Mouse (Mus musculus): ENCODE data around the gene R3hdm4. TPM values are rescaled to one million over a fixed set of nuclear protein-coding genes. Genes with fewer than 3 reads are reported as not detected.

Gene R3hdm4
- polyA plus RNA-seq, 1 experiment from 2014 or later = 173 TPM

DNA sequence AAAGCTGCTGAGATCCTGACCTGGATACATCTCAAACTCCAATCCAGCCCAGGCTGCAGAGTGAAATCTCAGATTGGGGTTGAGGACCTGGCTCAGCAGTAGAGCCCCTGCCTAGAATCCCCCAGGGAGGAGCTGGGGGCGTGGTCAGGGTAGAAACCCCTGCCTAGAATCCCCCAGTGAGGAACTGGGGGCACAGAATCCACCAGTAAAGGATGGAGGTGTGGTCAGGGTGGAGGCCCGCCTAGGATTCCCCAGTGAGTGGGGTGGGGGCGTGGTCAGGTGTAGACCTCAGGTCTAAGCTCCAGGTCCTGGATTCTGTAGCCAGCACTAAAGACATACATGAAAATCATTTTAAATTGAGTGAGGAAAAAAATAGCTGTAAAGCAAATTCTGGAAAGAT is 48.1 kb downstream of the R3hdm4 start:
- peak overlapping the region; percentile 81 for H3K4me2 ChIP-seq (replicated peaks)
- peak; percentile 11; the same call in 1 of the 2 replicates for ATAC-seq (ENCODE audit: low FRiP score)
- peak overlapping the region; percentile 94 for H3K9ac ChIP-seq
- peak overlapping the region; percentile 96 for H3K27ac ChIP-seq
- H3K9me3 ChIP-seq (replicated peaks) = no peaks in the 10 kb centered on the region
- peaks cover 28% of the 10 kb centered on the region for H3K36me3 ChIP-seq
- peak overlapping the region; percentile 60 for H3K4me3 ChIP-seq
- H3K4me1 ChIP-seq = peaks cover 48% of the 10 kb centered on the region
- H3K27me3 ChIP-seq = no peaks in the 10 kb centered on the region
- WGBS = 44% methylated on average over 3 of the region's 3 CpGs

DNA sequence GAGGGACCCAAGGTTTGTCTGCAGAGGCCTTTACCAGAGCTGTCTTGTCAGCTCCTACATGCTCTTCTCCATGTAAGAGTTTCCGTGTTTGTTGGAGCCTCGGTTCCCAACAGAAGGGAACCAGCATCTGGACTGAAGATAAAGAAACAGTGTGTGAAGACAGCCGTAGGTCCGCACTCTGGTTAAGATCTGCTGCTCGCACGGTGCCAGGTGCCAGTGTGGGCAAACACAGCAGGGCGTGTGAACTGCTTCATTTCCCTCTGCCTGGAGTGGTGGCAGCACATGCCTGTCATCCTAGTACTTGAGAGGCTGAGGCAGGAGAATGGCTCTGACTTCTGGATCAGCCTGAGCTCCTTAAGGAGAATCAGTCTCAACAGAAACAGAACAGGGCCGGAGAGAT is 49.2 kb downstream of the R3hdm4 start:
- H3K4me1 ChIP-seq = peaks cover 56% of the 10 kb centered on the region
- no peaks in the 10 kb centered on the region for H3K9me3 ChIP-seq (replicated peaks)
- H3K9ac ChIP-seq = no peak overlapping the region; the same call in 1 of the 2 replicates
- 93% methylated on average over 8 of the region's 8 CpGs for WGBS
- no peak overlapping the region for H3K27ac ChIP-seq
- peak overlapping the region; percentile 60; the same call in 1 of the 2 replicates for H3K4me3 ChIP-seq
- no peak for ATAC-seq (ENCODE audit: low FRiP score)
- H3K27me3 ChIP-seq = no peaks in the 10 kb centered on the region
- H3K36me3 ChIP-seq = peaks cover 35% of the 10 kb centered on the region
- peak overlapping the region; percentile 81 for H3K4me2 ChIP-seq (replicated peaks)

DNA sequence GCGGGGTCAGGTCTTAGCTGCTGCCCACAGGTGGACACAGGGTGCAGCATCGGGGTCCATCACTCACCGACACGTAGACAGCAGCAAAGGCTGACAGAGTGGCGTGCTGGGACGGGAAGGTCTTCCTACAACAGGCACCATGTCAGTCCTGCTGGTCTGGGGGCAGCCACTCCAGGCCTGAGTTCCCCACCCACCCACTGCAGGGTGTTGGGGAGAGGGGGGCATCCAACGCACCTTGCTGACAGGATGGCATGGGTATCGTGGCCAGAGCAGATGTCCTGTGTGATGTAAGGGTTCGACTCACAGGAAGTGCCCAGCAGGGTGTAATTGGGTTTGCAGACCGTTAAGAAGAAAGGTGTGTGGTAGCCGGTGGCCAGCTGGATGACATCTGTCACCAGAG is 54.4 kb downstream of the R3hdm4 start:
- Histone ChIP-seq H3K9ac (no peak overlapping the region), H3K4me3 (no peak overlapping the region), H3K4me2 (replicated peaks) (no peak overlapping the region), H3K9me3 (replicated peaks) (no peaks in the 10 kb centered on the region), H3K36me3 (peaks cover 77% of the 10 kb centered on the region), H3K27ac (peak overlapping the region; percentile 18; the same call in 1 of the 2 replicates), H3K27me3 (no peaks in the 10 kb centered on the region), H3K4me1 (peaks cover 33% of the 10 kb centered on the region)
- ATAC-seq (ENCODE audit: low FRiP score) = no peak
- WGBS = 76% methylated on average over 11 of the region's 11 CpGs

DNA sequence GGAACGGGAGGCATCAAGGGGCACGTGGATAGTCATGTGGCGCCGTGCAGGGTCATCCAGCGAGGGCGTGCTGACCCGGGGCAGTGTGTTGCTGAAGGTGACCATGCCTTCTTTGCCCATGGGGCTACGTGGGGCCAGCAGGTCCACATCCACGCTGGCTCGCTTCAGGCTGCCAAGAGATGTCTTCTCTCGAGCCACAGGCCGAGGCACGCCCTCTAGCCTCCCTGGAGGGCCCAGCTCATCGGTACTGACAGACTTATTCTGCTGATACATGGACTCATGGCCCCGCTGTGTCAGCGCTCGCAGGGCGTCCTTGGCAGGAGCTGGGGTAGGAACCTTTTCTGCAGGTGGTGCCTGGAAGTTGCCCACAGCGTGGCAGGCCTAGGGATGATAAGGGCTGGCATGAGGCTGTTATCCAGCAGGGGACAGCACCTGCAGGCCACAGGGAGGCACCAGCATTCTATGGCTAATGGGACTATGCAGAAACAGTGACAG is 55.2 kb downstream of the R3hdm4 start:
- H3K4me3 ChIP-seq = no peak overlapping the region
- ATAC-seq (ENCODE audit: low FRiP score) = no peak
- no peak overlapping the region for H3K4me2 ChIP-seq (replicated peaks)
- no peak overlapping the region; the same call in 1 of the 2 replicates for H3K9ac ChIP-seq
- peak overlapping the region; percentile 57 for H3K27ac ChIP-seq
- peaks cover 77% of the 10 kb centered on the region for H3K36me3 ChIP-seq
- 71% methylated on average over 19 of the region's 19 CpGs for WGBS
- H3K27me3 ChIP-seq = no peaks in the 10 kb centered on the region
- H3K9me3 ChIP-seq (replicated peaks) = no peaks in the 10 kb centered on the region
- H3K4me1 ChIP-seq = peaks cover 27% of the 10 kb centered on the region

DNA sequence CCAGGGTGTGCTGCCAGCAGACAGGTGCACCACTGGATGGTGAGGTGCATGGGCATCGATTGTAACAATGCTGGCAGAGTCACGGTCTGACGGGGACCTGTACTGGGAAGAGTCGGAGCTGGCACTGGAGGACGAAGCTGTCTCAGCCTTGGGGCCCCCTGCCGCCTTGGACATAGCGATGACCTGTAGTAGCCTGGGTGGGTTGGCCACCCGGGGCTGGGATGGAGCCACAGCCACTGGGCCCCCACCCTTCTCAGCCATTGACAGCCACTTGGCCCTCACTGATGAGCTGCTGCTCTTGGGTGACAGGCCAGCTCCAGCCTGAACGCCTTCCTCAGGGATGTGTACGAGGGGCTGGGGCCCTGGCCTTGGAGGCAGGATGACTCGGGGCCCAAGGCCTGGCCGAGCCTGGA is 55.8 kb downstream of the R3hdm4 start:
- Histone ChIP-seq H3K27ac (peak overlapping the region; percentile 57), H3K4me2 (replicated peaks) (no peak overlapping the region), H3K4me1 (peaks cover 23% of the 10 kb centered on the region), H3K9me3 (replicated peaks) (no peaks in the 10 kb centered on the region), H3K9ac (0 out of 2 replicates have a peak overlapping the region, but pooled peaks have one; percentile 6), H3K27me3 (no peaks in the 10 kb centered on the region), H3K36me3 (peaks cover 80% of the 10 kb centered on the region), H3K4me3 (no peak overlapping the region)
- peak; percentile 20; the same call in 1 of the 2 replicates for ATAC-seq (ENCODE audit: low FRiP score)
- WGBS = 70% methylated on average over 12 of the region's 12 CpGs

DNA sequence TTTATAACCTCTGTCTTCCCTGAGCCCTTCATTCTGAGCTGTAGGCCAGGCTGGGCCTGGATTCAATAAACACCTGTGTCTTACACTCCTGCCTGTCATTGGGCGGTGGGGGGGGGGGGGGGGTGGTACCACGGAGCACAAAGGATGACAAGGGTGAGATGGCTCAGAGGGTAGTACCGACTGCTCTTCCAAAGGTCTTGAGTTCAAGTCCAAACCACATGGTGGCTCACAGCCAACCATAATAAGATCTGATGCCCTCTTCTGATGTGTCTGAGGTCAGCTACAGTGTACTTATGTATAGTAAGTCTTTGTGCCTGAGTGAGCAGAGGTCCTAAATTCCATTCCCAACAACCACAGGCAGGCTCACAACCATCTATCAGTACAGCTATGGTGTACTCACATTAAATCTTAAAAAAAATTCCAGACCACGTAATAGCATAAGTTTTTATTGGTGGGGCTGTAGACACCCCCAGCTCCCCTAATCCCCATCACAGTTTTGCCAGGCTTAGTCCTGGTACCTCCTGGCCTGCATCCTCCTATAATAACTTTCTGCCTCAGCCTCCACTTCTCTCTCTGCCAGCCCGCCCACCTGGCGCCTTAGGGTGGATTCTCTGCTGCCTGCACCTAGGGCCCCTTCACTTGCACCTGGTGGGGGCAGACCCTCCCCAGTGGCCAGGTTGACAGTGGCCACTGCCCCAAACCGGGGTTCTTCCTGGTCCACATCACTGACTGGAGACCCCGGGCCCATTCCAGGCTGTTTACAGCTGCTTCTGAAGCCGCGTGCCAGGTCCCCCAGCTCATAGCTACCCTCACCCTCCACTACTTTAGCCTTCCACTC is 56.4 kb downstream of the R3hdm4 start:
- Histone ChIP-seq H3K9ac (0 out of 2 replicates have a peak overlapping the region, but pooled peaks have one; percentile 6), H3K36me3 (peaks cover 81% of the 10 kb centered on the region), H3K4me3 (no peak overlapping the region), H3K4me1 (peaks cover 19% of the 10 kb centered on the region), H3K9me3 (replicated peaks) (no peaks in the 10 kb centered on the region), H3K4me2 (replicated peaks) (no peak overlapping the region), H3K27me3 (no peaks in the 10 kb centered on the region), H3K27ac (peak overlapping the region; percentile 57)
- ATAC-seq (ENCODE audit: low FRiP score) = peak; percentile 42
- WGBS = 61% methylated on average over 10 of the region's 10 CpGs

DNA sequence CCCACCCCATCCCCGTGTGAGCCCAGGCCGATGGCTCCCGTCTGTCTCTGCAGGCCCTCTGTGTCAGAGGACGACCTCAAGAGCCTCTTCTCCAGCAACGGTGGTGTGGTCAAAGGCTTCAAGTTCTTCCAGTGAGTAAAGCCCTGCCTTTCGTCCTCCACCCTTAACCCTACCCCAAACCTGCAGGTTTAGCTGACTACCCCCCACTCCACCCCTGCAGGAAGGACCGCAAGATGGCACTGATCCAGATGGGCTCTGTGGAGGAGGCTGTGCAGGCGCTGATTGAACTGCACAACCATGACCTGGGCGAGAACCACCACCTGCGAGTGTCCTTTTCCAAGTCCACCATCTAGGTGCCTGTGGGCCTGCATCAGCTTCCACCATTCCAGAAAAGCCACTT is 58.1 kb downstream of the R3hdm4 start:
- no peaks in the 10 kb centered on the region for H3K27me3 ChIP-seq
- H3K27ac ChIP-seq = 0 out of 2 replicates have a peak overlapping the region, but pooled peaks have one; percentile 4
- H3K4me2 ChIP-seq (replicated peaks) = no peak overlapping the region
- no peak for ATAC-seq (ENCODE audit: low FRiP score)
- 76% methylated on average over 10 of the region's 10 CpGs for WGBS
- H3K4me1 ChIP-seq = peaks cover 26% of the 10 kb centered on the region
- no peak overlapping the region for H3K4me3 ChIP-seq
- peaks cover 90% of the 10 kb centered on the region for H3K36me3 ChIP-seq
- H3K9ac ChIP-seq = no peak overlapping the region
- H3K9me3 ChIP-seq (replicated peaks) = no peaks in the 10 kb centered on the region

DNA sequence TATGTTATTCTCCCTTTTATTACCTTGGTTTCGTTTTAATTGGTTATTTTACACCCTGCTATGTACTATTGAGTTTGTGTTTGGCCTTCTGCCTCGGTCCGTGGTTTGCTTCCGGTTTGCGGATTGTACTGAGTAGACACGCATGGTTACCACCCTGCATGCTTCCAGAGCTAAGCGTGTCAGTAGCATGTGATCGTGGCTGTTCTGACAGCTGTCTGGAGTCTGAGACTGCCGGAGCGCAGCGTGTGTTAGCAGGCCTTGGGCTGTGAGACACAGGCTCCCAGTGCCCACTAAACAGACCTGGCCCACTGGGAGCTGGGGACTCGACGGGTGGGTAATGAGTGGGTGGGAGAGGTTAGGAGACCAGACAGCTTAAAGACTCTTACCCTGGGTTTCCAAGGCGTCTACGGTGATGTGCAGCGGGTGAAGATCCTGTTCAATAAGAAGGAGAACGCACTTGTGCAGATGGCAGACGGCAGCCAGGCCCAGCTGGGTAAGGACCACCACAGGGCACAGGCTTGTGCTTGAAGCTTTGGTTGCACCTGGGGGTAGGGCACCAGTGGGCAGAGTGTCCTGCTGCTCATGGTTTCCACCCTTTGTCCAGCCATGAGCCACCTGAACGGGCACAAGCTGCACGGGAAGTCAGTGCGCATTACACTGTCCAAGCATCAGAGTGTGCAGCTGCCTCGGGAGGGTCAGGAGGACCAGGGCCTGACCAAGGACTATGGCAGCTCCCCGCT is 58.8 kb downstream of the R3hdm4 start:
- Histone ChIP-seq H3K4me3 (no peak overlapping the region), H3K27ac (0 out of 2 replicates have a peak overlapping the region, but pooled peaks have one; percentile 4), H3K4me1 (peaks cover 30% of the 10 kb centered on the region), H3K27me3 (no peaks in the 10 kb centered on the region), H3K4me2 (replicated peaks) (no peak overlapping the region), H3K36me3 (peaks cover 92% of the 10 kb centered on the region), H3K9me3 (replicated peaks) (no peaks in the 10 kb centered on the region), H3K9ac (no peak overlapping the region)
- no peak for ATAC-seq (ENCODE audit: low FRiP score)
- WGBS = 87% methylated on average over 23 of the region's 23 CpGs

DNA sequence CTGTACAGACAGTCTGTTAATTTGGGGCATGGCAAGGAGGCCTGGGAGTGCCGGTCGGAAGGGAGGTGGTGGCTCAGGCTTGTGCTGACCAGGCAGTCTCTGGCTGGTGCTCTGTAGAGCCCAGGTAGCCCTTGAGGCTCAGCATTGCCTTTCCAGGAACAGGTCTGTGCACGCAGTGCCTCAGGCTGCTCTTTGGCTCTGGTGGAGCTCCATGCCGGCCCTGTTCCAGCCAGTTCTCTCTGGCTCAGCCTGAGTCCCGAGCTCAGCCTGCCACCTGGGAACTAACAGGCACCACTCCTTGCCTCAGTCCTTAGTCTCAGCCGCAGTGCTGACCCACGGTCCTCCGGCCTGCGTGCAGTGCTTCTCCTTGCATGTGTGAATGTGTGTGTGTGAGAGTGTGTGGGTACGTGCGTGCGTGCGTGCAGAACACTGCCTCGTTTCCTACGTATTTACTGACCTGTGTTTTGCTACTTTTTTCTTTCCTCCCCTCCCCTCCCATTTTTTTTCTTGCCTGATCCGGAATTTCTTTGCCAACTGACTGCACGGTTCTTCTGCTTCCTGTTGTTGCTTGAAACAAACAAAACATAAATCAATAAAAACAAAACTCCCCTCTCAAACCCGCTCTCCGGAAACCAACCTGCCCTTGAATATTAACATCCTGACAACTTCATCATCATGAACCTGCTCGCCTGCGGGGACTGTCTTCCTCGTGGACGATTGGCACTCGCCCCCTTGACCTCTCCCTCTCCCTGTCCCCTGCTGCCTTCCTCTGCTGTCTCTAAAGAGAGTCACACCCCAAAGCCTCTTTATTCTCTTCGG is 59.6 kb downstream of the R3hdm4 start:
- ATAC-seq (ENCODE audit: low FRiP score) = no peak
- Histone ChIP-seq H3K4me3 (no peak overlapping the region), H3K4me1 (peaks cover 33% of the 10 kb centered on the region)

DNA sequence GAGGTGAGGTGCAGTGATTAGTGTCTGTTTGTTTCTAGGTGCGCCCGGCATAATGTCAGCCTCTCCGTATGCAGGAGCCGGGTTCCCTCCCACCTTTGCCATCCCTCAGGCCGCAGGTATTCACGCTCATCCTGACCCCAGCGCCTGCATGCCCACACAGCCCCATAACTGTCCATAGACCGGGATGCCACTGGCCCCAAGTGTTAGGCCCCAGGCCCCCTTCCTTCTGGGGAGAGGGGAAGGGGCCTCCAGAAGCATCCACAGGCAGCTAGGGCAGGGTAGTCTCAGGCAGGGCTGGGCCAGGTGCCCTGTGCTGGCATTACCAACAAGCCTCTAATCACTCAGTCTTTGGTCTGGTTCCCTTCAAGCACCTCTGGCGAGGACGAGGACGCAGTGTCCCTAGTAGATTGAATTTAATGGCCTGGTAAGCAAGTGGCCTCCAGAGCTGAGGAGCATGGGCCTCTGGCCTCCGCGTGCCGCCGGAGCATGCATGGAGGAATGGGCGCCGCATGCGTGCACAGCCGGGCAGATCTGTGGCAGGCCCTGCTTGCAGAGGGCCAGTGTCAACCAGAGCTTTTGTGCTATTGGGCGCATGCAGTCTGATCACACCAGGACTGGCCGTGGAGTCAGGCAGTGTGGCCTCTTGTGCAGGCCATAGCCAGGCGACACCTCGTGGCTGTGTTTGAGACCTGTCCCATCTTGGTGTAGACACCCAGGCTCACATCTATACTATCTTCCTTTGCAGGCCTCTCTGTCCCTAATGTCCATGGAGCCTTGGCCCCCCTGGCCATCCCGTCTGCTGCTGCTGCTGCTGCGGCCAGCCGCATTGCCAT is 60.7 kb downstream of the R3hdm4 start:
- Histone ChIP-seq H3K4me1 (peaks cover 40% of the 10 kb centered on the region), H3K4me3 (no peak overlapping the region), H3K36me3 (peaks cover 80% of the 10 kb centered on the region)

More for the DNA sequence above, 59.6 kb downstream of the R3hdm4 start:
- Histone ChIP-seq H3K27ac (no peak overlapping the region), H3K36me3 (peaks cover 92% of the 10 kb centered on the region), H3K9ac (no peak overlapping the region), H3K4me2 (replicated peaks) (no peak overlapping the region), H3K9me3 (replicated peaks) (no peaks in the 10 kb centered on the region), H3K27me3 (no peaks in the 10 kb centered on the region)
- WGBS = 83% methylated on average over 25 of the region's 25 CpGs

More for the DNA sequence above, 60.7 kb downstream of the R3hdm4 start:
- WGBS = 93% methylated on average over 26 of the region's 26 CpGs
- ATAC-seq (ENCODE audit: low FRiP score) = no peak
- Histone ChIP-seq H3K9ac (no peak overlapping the region), H3K27ac (no peak overlapping the region), H3K9me3 (replicated peaks) (no peaks in the 10 kb centered on the region), H3K4me2 (replicated peaks) (no peak overlapping the region), H3K27me3 (no peaks in the 10 kb centered on the region)
